Mouse (Mus musculus) frontal cortex, adult 2 months (tissue): ENCODE measurements around the gene Immp2l. TPM values are rescaled to one million over a fixed set of nuclear protein-coding genes. Genes with fewer than 3 reads are reported as not detected.

Source experiments
- DNase-seq, 2 experiments: peaks; one replicate each; pipeline ENCODE4 v3.0.0; 2022; ENCODE audit warnings: low spot score in 1 of 2; ENCODE audit errors: extremely low spot score in 1 of 2
- polyA plus RNA-seq: library from polyadenylated mRNA; depleted of rRNA; stranded (reverse); fragments of >200 nt; gene quantifications from 2 replicates; pipeline ENCODE4 v1.2.3, GENCODE M21; 2012

Immp2l gene
- polyA plus RNA-seq, 1 experiment = 7.7 TPM

DNA sequence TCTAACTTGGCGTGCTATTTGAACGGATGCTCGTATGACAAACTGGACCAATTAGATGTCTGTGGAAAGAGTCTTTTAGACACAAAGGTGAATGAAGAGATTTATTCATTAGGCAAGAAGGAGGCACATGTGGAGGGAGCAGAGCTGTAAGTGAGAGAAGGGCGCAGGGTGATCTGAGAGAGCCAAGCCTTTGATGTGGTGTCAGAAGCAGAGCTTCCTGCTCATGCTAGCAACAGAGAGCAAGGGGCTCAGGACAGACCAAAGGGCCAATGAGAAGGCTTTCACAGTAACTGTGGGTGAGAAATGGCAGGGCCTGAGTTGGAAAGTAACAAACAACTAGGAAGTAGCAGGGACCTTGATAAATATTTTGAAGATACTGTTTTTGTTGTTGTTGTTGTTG, 143.9 kb downstream of the Immp2l start:
- no peak for DNase-seq

DNA sequence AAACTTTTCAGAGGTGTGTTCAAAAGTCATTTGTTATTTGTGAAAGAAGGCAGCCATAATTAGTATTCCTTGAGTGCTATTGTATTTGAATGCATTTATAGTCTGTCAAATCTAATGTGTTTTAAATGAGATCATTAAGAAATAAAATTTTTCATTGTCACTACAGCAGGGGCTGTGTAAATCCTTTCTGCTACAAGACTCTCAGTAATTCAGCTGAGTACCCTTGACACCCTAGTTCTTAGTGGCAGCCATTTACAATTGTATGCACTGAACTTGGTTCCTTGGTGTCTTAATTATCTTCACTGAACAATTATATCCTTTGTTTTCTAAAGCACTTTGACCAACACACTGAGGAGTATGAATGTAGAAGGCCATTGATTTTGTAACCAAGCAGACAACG, 146.2 kb downstream of the Immp2l start:
- no peak for DNase-seq

DNA sequence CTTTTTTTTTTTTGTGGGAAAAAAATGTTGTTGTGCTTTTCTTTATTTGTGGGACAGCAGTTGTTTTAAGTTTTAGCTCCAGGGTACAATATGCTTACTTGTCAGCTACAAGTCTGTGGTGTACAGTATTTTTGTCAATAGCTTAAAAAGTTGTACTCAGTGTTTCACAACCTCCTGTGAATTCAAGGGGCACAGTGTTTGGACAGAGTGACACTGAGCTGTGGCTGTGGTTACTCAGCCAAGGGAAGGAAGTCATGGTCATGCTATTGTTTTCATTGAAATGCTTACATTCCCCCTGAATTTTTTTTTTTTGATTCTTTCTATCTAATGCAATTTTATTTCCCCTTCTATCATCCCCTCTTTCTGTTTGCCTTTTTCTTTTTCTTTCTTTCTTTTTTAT, 159.0 kb downstream of the Immp2l start:
- DNase-seq = no peak

DNA sequence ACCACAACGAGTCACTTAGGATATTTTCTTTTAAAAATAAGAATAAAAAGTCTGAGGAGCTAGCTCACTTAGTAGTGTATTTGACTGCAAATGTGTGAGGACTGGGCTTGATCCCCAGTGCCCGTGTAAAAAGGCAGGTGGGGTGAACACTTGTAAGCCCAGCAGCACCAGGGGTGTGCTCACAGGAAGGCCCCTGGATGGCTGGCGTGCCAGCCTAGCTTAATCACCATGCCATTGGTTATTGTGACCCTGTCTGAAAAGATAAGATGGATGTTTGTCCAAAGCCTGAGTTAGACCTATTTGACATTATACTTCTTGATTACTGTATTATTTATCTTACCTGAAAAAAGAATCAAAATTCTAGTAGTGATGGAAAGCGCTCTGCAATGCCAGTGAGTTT, 161.2 kb downstream of the Immp2l start:
- DNase-seq = no peak

DNA sequence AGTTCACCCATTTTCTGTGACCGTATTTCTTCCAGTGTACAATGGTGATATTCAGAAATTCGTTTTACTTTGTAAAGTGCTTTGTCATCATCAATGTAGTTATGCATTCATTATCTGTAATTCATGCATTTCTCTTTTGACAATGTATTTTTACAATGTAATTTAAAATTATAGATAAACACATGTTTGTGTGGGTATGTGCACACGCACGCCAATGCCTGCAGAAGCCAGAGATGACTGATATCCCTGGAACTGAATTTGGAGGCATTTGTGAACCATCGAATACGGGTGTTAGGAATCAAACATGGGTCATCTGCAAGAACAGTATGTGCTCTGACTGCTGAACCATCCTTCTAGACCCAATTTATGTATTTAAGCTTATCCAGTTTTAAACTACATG, 161.6 kb downstream of the Immp2l start:
- no peak for DNase-seq

DNA sequence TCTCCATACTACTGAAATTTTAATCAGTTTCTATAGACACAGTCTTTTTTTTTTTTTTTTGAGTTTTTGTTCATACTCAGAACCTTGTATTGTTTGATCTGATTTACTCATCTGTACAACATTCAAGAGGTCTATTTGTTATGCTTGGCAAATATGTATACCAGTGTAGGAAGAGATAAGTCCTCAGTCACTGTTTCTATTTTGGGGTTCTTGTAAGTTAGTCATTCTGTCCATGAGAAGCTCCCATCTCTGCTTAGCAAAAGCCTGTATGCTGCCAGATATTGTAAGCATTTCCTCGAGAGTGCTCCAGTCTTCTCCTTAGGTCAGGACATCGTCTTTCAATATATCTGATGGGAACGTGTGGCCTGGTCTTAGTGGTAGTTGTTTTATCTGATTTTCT, 168.9 kb downstream of the Immp2l start:
- DNase-seq = peak in 1 of 2 experiments; percentile 3

DNA sequence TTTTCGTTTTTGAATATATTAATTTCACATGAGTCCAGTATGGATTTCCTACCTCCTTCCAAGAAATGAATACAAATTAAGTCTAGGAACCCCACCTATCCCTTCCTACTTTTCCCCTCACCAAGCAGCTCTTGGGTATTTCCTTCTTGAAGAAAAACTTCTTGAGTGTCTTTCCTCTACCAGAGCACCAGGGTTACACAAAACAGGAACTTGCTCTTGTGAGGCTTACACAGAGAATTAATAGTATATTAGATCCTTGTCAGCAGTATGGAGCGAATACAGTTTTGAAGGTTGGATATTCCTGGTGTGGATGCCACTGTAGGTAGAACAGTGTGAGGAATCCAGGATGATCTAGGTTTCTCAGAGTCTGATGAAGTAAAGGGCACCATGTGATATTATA, 172.5 kb downstream of the Immp2l start:
- DNase-seq = no peak

DNA sequence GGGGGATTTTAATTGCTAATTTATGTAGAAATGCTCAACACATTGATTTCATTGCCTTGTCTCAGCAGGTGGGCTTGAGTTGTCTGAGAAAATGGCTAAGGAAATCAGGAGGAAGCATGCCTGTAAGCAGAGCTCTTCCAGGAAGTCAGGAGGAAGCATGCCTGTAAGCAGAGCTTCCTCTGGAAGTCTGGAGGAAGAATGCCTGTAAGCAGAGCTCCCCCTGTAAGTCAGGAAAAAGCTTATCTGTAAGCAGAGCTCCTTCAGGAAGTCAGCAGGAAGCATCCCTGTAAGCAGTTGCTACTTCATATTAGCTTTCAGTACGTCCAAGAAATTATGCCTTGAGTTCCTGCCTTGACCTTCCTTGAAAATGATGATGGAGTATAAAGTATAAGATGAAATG, 191.3 kb downstream of the Immp2l start:
- no peak for DNase-seq

DNA sequence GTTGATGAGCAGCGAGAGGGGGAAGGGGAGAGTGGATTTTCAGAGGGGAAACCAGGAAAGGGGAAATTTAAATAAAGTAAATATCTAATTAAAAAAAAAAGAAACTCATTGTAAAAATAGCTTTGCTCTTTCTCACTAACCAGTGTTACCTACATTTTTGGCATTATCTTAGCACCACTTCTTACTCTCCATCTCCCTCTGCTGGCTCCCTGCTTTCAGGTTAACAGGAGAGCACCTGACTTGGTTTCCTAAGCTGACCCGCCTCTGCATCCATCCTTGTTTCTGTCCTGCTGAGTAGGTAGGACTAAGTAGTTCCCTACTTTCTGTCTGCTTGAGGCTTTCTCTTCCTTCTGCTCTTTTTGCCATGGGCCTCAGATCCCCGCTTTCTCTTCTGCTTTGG, 198.0 kb downstream of the Immp2l start:
- peak in 1 of 2 experiments; percentile 35 for DNase-seq

DNA sequence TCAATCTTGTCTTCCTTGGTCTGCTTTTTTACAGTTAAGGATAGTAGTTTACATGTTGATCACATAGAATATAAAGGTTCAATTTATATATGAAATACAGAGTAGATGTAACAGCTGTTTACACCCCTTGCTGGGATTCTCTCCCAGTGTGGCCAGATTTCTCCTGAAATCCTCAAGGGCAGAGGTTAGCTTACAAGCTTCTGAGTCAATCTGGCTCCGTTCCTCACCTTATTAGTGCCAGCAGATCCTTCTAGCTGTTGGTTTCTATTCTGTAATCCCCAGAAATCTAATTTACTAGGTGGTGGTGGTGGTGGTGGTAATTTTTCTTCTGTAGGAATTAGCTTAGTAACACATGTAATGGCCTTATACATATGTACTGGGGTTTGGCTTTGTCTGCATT, 199.8 kb downstream of the Immp2l start:
- DNase-seq = no peak

DNA sequence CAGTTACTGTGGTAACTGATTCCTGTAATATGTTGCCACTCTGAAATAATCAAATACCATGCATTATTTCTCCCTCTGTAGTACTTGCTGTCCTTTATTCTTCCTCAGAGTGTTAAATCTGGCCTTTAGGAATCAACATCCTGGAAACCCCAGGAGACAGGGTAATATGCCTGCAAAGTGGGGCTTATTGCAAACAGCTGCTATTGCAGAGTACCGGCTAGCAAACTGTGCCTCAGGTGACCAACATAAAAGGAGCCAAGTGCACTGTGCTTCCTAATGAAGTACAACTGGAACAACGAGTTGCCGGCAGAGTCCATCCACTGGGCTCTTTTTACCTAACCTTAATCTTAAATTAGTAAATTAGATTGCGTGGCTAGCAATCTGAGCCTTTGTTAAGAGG, 200.6 kb downstream of the Immp2l start:
- DNase-seq = no peak

DNA sequence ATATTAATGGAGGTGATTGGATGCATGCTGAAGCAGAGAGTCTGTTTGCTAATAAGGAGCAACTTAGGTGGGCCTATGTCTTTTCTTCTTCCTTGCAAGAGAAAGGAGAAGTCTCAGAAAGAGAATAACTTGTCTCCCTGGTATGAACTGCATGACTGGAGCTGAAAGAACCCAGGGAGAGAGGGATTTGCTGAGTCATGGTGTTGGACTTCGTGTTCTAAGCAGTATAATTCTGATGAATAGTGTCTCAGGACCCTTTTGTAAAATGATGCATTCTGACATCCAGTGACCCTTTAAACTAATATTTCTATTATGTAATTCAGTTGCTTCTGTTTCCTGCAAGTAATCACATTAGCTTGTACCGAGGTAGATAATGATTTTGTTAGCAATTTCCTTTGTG, 208.1 kb downstream of the Immp2l start:
- no peak for DNase-seq

DNA sequence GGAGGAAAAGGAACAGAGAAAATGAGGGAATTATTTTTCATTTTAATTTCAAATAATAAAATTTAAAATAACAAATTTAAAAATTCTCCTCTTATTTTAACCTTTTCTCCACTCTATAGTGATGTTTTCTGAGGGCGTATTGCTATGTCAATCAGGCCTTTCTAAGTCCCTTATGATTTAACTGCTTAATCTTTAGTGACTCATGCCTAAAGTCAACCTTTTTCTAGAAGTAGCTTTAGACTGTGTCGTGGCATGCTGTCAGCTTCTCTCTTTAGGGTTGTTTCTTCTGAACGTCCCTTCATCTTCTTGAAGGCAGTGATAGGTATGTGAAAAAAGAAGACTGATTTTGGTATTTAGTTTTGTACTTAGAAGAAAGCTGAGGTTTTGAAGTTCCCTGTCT, 214.0 kb downstream of the Immp2l start:
- DNase-seq = no peak

DNA sequence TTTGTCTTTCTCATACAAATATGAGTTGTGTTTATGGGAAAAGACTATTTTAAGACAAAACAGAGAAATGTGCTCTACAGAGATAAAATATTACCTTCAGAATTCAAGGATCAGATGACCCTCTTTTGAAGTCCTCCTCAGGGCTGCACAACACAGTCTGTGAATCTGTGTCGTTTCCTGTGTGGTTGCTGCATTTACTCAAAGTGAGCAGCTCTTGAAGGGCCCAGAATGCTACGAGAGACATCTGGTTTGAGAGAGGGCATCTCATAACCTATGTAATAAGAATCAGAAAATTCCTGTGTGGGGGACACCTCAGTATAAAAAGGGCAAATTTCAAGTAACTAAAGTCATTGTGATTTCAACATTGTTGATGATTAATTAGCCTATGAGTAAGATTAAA, 217.3 kb downstream of the Immp2l start:
- DNase-seq = no peak

DNA sequence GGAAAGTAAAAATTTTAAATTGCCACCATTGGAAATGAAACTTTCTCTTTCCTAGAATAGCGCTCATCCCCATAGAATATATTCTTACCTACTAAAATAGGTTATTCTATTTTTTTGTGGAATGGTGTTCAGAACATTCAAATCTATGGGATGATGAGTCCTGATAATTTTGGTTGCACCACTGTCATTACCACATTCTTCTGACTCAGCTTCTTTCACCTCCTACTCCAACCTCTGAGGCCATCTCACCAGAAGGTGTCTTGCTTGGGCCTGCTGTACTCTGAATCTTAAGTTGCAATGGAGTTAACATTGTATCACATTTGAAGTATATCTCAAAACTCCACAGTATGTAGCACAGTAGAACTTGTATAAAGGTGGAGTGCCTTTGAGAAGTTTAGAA, 224.4 kb downstream of the Immp2l start:
- DNase-seq = peak; percentile 44 to 53

DNA sequence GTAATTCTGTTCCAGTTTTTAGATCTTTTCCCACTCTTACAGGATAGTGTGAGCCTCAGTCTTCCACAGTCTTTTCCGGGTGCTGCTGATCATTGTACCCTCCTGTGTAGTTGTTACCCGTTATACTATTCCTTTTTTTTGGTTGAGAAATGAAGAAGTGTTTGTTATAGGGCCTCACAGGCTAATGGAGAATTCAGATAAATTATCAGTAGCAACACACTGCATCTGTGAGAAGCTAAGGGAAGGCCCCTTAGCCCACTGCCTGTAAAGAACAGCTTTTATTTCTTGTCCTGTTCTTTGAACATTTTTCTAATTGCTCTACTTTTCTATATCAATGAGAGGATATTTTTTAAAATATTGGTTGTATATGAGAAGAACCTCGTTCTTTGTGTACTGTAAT, 226.2 kb downstream of the Immp2l start:
- no peak for DNase-seq

DNA sequence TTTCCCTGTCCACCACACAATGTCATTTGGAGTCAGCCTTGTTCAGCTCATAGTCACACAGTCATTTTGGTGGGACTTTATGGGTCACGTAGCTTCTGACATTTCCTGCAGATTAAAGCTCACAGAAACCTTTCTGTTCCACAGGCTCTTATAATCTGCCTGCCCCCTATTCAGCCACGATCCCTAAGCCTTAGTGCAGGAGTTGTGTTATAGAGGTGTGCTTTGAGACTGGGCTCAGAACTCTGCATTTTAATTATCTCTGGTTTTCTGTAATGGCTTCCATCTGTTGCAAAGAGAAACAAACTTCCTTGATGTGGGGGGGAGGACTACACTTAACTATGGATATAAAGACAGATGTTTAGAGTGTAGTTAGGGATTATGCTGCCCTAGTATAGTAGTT, 234.0 kb downstream of the Immp2l start:
- no peak for DNase-seq

DNA sequence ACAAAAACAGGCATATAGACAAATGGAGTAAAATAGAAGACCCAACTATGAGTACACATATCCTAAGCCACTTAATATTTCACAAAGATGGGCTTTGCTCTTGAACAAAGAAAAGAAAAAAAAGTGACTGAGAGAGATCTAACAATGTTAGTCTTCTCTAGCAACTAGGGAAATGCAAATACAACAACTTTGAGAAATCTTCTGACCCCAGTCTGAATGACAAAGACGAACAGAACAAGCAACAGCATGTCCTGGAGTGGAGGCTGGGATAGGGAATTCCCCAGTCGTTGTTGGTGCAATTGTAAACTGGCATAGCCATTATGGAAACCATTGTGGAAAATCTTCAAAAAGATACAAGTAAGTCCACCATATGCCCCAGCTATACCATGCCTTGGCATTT, 235.7 kb downstream of the Immp2l start:
- no peak for DNase-seq

DNA sequence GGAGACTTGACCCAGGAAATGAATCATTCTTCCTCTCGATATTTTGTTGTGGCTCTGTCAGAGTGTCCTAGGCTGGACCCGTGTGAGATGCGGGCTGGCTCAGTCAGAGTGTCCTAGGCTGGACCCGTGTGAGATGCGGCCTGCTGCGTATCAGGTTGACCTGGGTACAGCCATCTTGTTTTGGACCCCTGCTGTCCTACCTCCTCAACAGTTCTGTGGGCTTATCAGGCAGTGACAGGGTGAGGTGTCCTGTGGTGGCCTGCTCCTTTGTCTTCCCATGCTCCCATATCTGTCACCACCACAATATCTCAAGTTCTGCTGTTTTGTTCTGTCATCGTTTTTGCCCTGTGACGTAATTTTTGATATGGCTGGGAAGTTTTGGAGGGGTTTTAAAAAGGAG, 250.2 kb downstream of the Immp2l start:
- no peak for DNase-seq

DNA sequence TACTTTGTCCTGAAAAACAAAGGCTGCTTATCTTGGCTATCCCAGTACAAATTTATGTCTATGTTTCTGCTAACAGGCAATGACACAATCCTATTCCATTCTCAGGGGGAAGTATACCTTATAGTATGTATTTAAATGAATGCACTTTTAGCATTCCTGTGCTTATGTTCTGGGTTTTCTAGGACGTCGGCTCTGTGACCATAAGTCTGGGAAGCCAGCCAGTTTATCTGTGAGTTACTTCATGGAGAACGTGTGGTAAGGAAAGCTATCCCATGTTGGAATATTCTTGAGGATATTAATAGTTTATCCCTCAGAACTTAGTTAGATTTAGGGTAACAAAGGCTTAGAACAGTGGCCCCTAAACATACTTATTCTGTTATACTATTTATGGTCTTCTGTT, 251.5 kb downstream of the Immp2l start:
- peak in 1 of 2 experiments; percentile 14 for DNase-seq

DNA sequence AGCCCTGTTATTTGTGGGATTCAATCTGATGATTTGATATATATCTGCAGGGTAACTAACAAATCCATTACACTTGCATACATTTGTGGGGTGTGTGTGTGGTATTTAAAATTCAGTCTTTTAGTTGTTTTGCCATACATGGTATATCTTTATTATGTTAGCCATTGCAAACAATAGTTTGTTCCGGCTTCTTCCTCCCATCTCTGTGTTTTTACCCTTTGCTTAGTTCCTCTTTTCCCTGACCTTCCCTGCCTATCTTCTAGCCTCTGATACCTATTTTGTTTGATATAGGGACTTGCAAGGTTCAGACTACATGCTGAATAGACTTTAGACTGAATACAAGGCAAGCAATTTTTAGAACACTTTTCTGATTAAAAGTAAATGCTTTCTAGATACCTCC, 254.0 kb downstream of the Immp2l start:
- no peak for DNase-seq

DNA sequence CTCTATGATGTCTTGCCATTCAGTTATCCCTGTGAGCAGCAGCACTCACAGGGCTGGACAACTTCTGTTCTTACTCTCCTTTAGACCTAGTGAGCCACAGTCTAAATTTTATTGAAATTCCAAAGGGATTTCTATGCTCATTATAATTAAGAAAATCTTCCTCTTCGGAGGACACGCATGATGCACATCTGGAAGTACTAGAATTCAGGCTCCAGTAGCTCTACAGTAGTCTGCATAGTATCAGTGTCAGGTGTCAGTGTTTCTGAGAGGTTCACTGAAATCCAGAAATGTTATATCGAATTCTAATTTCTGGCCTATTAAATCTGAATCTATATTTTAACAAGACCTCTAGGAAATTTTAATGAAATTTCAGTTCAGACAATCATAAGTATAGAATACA, 265.2 kb downstream of the Immp2l start:
- no peak for DNase-seq

DNA sequence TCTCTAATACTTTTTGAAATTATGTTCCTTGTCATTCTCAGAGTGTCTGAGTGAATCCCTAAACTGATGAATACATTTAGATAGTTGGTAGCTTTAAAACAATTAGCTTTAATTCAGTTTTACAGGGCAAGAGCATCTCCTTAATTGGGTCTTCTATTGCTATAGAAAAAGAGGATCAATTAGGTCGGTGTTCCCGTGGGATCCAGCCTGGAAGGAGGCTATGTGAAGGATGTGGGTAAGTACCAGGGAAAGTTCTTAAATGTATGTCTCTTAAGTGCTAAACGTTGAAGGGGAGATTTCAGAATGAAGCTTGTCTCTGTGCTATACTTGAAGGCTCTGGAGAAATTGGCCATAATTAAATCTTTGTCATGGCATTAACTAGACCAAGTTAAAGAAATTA, 283.1 kb downstream of the Immp2l start:
- no peak for DNase-seq
